Mouse (Mus musculus) liver, embryonic 12.5 days (tissue): Measurements from ENCODE around the gene Gast. TPM values are rescaled to one million over a fixed set of nuclear protein-coding genes. Genes with fewer than 3 reads are reported as not detected.
A peak's percentile ranks its signal among the peaks of the same experiment; 100 is the strongest.

Experiments
- ATAC-seq: fragments of 200-750 bp; cut with Nextera tagmentation; 2 replicates; pipeline ENCODE4 v1.8.0; 2017; ENCODE audit warnings: moderate number of reproducible peaks, mild to moderate bottlenecking, moderate library complexity
- H3K27ac ChIP-seq: fragments of 300-500 bp; sonication (generic); 2 replicates; pipeline ENCODE4 v1.5.1; 2016; ENCODE audit warnings: mild to moderate bottlenecking
- H3K27me3 ChIP-seq: fragments of 300-500 bp; sonication (generic); replicated peaks from 2 replicates; pipeline ENCODE4 v1.6.1; 2016; ENCODE audit warnings: mild to moderate bottlenecking, moderate library complexity
- H3K36me3 ChIP-seq: fragments of 300-500 bp; sonication (generic); 2 replicates; pipeline ENCODE4 v1.6.1; 2016; ENCODE audit warnings: mild to moderate bottlenecking, moderate library complexity
- H3K4me1 ChIP-seq: fragments of 300-500 bp; sonication (generic); 2 replicates; pipeline ENCODE4 v1.6.1; 2016
- H3K4me2 ChIP-seq: fragments of 300-500 bp; sonication (generic); 2 replicates; pipeline ENCODE4 v1.6.1; 2016; ENCODE audit warnings: mild to moderate bottlenecking, moderate library complexity
- H3K4me3 ChIP-seq: fragments of 300-500 bp; sonication (generic); 2 replicates; pipeline ENCODE4 v1.5.1; 2016; ENCODE audit warnings: mild to moderate bottlenecking, moderate library complexity
- H3K9ac ChIP-seq: fragments of 300-500 bp; sonication (generic); 2 replicates; pipeline ENCODE4 v1.6.1; 2016; ENCODE audit warnings: mild to moderate bottlenecking, moderate library complexity
- H3K9me3 ChIP-seq: fragments of 300-500 bp; sonication (generic); replicated peaks from 2 replicates; pipeline ENCODE4 v1.6.1; 2016; ENCODE audit warnings: mild to moderate bottlenecking, moderate library complexity
- WGBS: fragments of 180-500 bp; shearing (Covaris S2); methylation state at CpG from one replicate; pipeline ENCODE4 v1.1.7; 2016; ENCODE audit not compliant: insufficient replicate concordance; 5-methylcytosine and 5-hydroxymethylcytosine counted together
- polyA plus RNA-seq: library from polyadenylated mRNA; unstranded; fragments of >200 nt; fragmentation: Nextera tagmentation; extraction: Ambion mirVana; gene quantifications from 2 replicates; pipeline ENCODE4 v1.2.1, GENCODE M21; 2016

Gast gene
- not detected in 2 replicates for polyA plus RNA-seq

DNA sequence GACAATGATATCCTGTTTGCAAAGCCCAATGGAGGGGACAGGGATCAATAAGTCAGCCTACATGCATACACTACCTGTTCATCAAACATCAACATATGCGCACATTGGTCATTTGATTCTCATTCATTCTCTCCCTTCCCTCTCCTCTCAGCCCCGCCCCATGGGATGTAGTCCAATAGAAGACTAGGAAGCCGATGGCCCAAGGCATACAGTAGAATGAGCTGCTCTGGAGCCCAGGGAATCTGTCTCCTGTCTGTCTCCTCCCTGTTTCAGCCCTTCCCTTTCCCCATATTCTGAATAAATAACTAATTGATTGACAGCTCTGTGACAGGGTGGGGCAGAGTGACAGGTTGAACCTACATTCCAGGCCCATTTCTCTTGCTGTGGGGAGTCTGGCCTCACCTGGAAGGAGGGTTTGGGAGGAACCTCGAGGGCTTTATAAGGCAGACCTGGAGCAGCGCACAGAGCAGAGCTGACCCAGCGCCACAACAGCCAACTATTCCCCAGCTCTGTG is at the start of gene Gast:
Gene Gast, plus strand, starts transcription at position 464 of the 514 bp plus-strand sequence.
- H3K27ac ChIP-seq, result no peak within 1 kb of the TSS
- no peak within 1 kb of the TSS for H3K4me3 ChIP-seq
- no peak for ATAC-seq
- no peaks in the 10 kb centered on the region for H3K4me1 ChIP-seq
- H3K9ac ChIP-seq, result no peak within 1 kb of the TSS
- H3K27me3 ChIP-seq, result peaks cover 42% of the 10 kb centered on the region
- 58% methylated on average over 6 of the region's 6 CpGs for WGBS
- H3K36me3 ChIP-seq, result no peaks in the 10 kb centered on the region
- no peak within 1 kb of the TSS for H3K4me2 ChIP-seq
- H3K9me3 ChIP-seq, result no peaks in the 10 kb centered on the region

GRCm38 (mm10) chr11:100284988-100285387 is 49.2 kb upstream of the Gast start:
- H3K27ac ChIP-seq, result no peak overlapping the region
- no peak overlapping the region for H3K4me2 ChIP-seq
- no peak overlapping the region for H3K9ac ChIP-seq
- ATAC-seq, result no peak
- no peaks in the 10 kb centered on the region for H3K9me3 ChIP-seq
- WGBS, result 63% methylated on average over 4 of the region's 4 CpGs
- H3K4me1 ChIP-seq, result peaks cover 5% of the 10 kb centered on the region; the same call in 1 of the 2 replicates
- no peaks in the 10 kb centered on the region for H3K36me3 ChIP-seq
- 0 out of 2 replicates have a peak, but pooled peaks cover 3% of the 10 kb centered on the region for H3K27me3 ChIP-seq
- H3K4me3 ChIP-seq, result no peak overlapping the region

- H3K4me2 ChIP-seq, result no peak overlapping the region
- ATAC-seq, result no peak
- 0 out of 2 replicates have a peak, but pooled peaks cover 3% of the 10 kb centered on the region for H3K27me3 ChIP-seq
- H3K4me3 ChIP-seq, result no peak overlapping the region
- no peak overlapping the region for H3K27ac ChIP-seq
- H3K36me3 ChIP-seq, result no peaks in the 10 kb centered on the region
- H3K4me1 ChIP-seq, result peaks cover 10% of the 10 kb centered on the region; the same call in 1 of the 2 replicates
- 40% methylated on average over 10 of the region's 10 CpGs for WGBS
- H3K9ac ChIP-seq, result no peak overlapping the region
- no peaks in the 10 kb centered on the region for H3K9me3 ChIP-seq
Observed at GRCm38 (mm10) chr11:100287024-100287423, 47.2 kb upstream of the Gast start.

DNA sequence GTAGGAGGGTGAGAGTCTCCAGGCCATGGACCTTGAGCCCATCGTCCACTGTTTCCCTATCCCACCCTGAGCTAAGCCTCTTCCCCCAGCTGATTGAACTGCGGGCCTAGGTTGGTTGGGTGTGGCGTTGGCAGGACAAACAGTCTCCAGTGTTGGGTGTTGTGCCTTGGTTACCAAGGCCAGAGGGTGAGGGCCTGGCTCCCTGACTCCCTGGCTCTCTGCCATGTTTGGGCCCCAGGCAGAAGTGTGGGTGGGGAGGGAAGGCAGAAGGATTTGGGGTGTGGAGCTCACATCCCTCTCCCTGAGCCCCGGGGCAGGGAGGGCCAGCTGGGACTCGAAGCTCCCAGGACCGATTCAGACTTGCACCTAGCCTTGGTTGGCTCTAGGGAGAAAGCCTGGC is 45.3 kb upstream of the Gast start:
- ATAC-seq, result no peak
- no peak overlapping the region for H3K4me3 ChIP-seq
- no peak overlapping the region for H3K9ac ChIP-seq
- H3K9me3 ChIP-seq, result no peaks in the 10 kb centered on the region
- peaks cover 3% of the 10 kb centered on the region; the same call in 1 of the 2 replicates for H3K27me3 ChIP-seq
- WGBS, result 76% methylated on average over 6 of the region's 6 CpGs
- peaks cover 10% of the 10 kb centered on the region; the same call in 1 of the 2 replicates for H3K4me1 ChIP-seq
- H3K27ac ChIP-seq, result no peak overlapping the region
- H3K4me2 ChIP-seq, result no peak overlapping the region
- H3K36me3 ChIP-seq, result no peaks in the 10 kb centered on the region

DNA sequence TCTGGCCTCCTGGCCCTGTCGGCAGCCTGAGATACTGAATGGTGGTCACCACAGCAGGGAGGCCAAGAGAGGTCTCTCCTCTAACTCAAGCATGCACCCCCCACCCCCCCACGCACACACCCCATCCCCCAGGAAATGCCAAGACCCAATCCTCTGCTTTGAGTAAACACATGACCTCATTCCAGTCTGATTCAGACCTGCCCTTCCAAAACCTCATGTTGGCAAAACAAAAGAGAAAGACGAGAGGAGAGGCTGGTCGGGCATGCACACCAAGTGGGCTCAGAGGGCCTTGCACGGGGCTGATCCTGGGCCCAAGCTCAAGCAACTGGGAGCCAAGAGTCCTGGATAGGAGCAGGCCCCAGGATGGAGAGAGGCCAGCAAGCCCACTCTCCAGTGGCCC is 44.0 kb upstream of the Gast start:
- Histone ChIP-seq H3K4me1 (peaks cover 12% of the 10 kb centered on the region), H3K27me3 (peaks cover 8% of the 10 kb centered on the region; the same call in 1 of the 2 replicates), H3K4me2 (no peak overlapping the region), H3K27ac (no peak overlapping the region), H3K36me3 (no peaks in the 10 kb centered on the region), H3K9ac (no peak overlapping the region), H3K4me3 (no peak overlapping the region), H3K9me3 (no peaks in the 10 kb centered on the region)
- ATAC-seq, result no peak
- WGBS, result 48% methylated on average over 5 of the region's 5 CpGs

GRCm38 (mm10) chr11:100292884-100293283 is 41.3 kb upstream of the Gast start:
- peaks cover 14% of the 10 kb centered on the region for H3K4me1 ChIP-seq
- ATAC-seq, result no peak
- H3K27me3 ChIP-seq, result peaks cover 28% of the 10 kb centered on the region; the same call in 1 of the 2 replicates
- H3K36me3 ChIP-seq, result no peaks in the 10 kb centered on the region
- H3K4me3 ChIP-seq, result no peak overlapping the region
- 49% methylated on average over 6 of the region's 6 CpGs for WGBS
- H3K9ac ChIP-seq, result no peak overlapping the region
- H3K4me2 ChIP-seq, result no peak overlapping the region
- H3K27ac ChIP-seq, result no peak overlapping the region
- H3K9me3 ChIP-seq, result no peaks in the 10 kb centered on the region

DNA sequence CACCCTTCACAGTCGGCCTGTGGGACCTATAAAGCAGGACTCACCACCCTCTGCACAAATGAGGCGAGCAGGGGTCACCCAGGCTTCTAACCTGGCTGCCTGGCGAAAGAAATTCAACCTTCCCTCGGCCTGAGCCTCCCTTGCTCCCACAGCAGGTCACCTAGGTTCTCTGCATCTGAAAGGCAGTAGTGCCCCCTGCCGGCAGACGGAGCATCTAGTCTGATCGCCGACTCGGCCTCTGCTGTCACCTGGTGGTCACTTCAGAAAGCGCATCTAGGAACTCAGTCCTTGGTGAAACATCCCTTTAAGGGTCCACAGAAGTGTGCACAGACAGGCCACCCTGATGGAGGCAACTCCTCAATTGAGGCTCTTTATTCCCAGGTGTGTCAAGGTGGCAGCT is 38.9 kb upstream of the Gast start:
- peaks cover 28% of the 10 kb centered on the region; the same call in 1 of the 2 replicates for H3K27me3 ChIP-seq
- H3K4me1 ChIP-seq, result peaks cover 11% of the 10 kb centered on the region
- H3K36me3 ChIP-seq, result no peaks in the 10 kb centered on the region
- H3K9ac ChIP-seq, result no peak overlapping the region
- H3K9me3 ChIP-seq, result no peaks in the 10 kb centered on the region
- 5% methylated on average over 10 of the region's 10 CpGs for WGBS
- H3K27ac ChIP-seq, result no peak overlapping the region
- no peak overlapping the region for H3K4me3 ChIP-seq
- no peak for ATAC-seq
- no peak overlapping the region for H3K4me2 ChIP-seq

DNA sequence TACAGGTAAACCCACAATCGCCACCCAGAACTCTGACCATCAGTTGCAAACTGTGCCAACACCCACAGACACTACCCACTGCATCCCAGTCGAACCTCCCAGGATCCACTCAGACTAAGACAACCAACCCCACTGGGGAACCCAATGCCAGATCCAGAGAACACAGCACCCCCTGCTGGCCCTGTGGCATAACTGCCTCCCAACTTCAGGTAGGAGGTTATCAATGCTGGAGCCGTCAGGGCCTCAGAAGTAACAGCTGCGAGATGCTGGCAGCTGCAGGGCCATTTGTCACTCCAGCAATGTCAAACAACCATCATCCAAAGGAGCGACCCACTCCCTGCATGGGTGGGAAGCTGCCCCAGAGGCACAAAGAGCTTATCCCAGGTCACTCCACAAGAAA is 36.4 kb upstream of the Gast start:
- Histone ChIP-seq H3K4me3 (peak overlapping the region; percentile 23; the same call in 1 of the 2 replicates), H3K27me3 (peaks cover 32% of the 10 kb centered on the region; the same call in 1 of the 2 replicates), H3K36me3 (no peaks in the 10 kb centered on the region), H3K27ac (no peak overlapping the region), H3K9ac (no peak overlapping the region), H3K4me2 (peak overlapping the region; percentile 51), H3K4me1 (peaks cover 8% of the 10 kb centered on the region), H3K9me3 (no peaks in the 10 kb centered on the region)
- no peak for ATAC-seq
- WGBS, result 23% methylated on average over 5 of the region's 5 CpGs

GRCm38 (mm10) chr11:100298274-100299036 is 35.8 kb upstream of the Gast start:
- Histone ChIP-seq H3K27ac (no peak overlapping the region), H3K36me3 (no peaks in the 10 kb centered on the region), H3K4me3 (peak overlapping the region; percentile 23; the same call in 1 of the 2 replicates), H3K4me2 (peak overlapping the region; percentile 51), H3K27me3 (peaks cover 32% of the 10 kb centered on the region; the same call in 1 of the 2 replicates), H3K4me1 (peaks cover 8% of the 10 kb centered on the region), H3K9me3 (no peaks in the 10 kb centered on the region), H3K9ac (no peak overlapping the region)
- ATAC-seq, result peak; percentile 58
- 18% methylated on average over 18 of the region's 18 CpGs for WGBS

DNA sequence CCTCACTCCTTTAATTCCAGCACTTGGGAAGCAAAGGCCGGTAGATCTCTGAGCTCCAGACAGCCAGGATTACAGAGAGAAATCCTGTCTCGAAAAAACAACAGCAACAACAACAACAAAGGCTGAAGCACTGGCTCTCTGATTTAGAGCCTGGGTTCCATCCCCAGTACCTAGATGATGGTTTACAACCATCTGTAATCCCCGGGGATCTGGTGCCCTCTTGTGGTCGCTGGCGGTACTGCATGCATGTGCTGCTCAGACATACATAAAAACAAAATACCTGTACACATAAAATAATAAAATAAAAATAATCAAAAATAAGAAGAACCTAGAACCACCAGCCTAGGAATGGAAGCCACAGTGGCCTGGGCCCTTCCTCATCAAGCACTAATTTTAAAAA is 33.9 kb upstream of the Gast start:
- no peak overlapping the region for H3K27ac ChIP-seq
- H3K4me1 ChIP-seq, result peaks cover 6% of the 10 kb centered on the region
- H3K4me2 ChIP-seq, result 0 out of 2 replicates have a peak overlapping the region, but pooled peaks have one; percentile 20
- no peak overlapping the region for H3K9ac ChIP-seq
- peaks cover 33% of the 10 kb centered on the region; the same call in 1 of the 2 replicates for H3K27me3 ChIP-seq
- ATAC-seq, result no peak
- no peaks in the 10 kb centered on the region for H3K9me3 ChIP-seq
- H3K36me3 ChIP-seq, result no peaks in the 10 kb centered on the region
- WGBS, result 5% methylated on average over 5 of the region's 5 CpGs
- H3K4me3 ChIP-seq, result no peak overlapping the region

- H3K4me3 ChIP-seq, result no peak overlapping the region
- H3K36me3 ChIP-seq, result no peaks in the 10 kb centered on the region
- no peak overlapping the region for H3K4me2 ChIP-seq
- H3K27ac ChIP-seq, result no peak overlapping the region
- H3K27me3 ChIP-seq, result 0 out of 2 replicates have a peak, but pooled peaks cover 26% of the 10 kb centered on the region
- ATAC-seq, result no peak
- H3K9ac ChIP-seq, result no peak overlapping the region
- WGBS, result 29% methylated on average over 5 of the region's 5 CpGs
- no peaks in the 10 kb centered on the region for H3K9me3 ChIP-seq
- peaks cover 5% of the 10 kb centered on the region for H3K4me1 ChIP-seq
Observed at GRCm38 (mm10) chr11:100301292-100301691, 32.9 kb upstream of the Gast start.

DNA sequence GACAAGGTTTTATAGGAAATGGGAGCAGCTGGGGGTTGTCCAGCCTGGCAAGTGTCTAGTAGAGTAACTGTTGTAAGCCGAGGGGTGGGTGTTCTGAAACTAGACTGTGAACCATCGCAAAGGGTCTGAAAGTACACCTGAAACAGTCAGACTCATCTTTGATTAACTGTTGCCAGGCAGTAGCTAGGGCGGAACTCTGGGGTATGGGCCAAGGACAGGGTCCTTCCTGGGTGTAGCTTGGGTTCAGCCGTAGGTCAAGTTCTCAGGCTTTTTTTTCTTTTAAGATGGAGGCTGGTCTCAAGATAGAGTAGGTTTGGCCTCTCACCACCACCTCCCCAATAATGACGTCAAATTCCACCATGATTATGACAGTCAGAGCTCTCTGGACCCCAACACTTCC is 26.3 kb upstream of the Gast start:
- Histone ChIP-seq H3K27me3 (0 out of 2 replicates have a peak, but pooled peaks cover 7% of the 10 kb centered on the region), H3K4me3 (no peak overlapping the region), H3K27ac (no peak overlapping the region), H3K9ac (no peak overlapping the region), H3K9me3 (no peaks in the 10 kb centered on the region), H3K36me3 (no peaks in the 10 kb centered on the region), H3K4me2 (no peak overlapping the region), H3K4me1 (no peaks in the 10 kb centered on the region)
- 72% methylated on average over 5 of the region's 5 CpGs for WGBS
- ATAC-seq, result no peak
